7 mouse cellular contexts compared by ENCODE assay signal in the genomic region with DNA sequence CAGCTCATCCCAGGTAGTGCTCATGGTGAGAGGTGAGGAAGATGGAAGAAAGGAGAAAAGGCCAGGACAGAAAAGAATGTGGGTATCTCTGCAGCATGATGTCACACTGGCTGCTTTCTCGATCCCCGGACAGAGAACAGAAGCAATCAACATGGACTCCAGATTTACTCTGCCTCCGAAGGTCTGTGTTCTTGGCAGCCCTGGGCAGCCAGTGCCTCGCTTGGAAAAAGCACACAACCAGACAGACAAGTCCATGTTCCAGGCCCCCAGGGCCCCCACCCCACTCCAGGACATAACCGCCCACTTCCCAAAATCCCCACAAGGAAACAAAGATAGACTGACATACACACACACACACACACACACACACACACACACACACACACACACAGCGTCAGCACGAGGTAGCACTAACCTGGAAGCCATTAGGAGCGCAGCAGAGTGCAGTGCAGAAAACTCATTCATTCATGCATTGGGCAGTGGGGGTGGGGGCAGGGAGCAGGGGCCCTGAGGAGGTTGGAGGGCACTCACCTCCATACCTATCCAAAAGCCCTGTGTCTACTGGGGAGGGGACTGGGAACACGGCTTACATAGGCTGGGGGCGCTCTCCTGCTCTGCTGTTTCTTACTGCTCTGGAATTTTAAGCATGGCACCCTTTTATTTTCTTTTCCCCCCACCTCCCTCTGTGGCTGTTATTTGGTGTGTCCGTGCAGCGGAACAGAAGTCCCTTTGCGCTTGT.
A peak's percentile ranks its signal among the peaks of the same experiment; 100 is the strongest.
DNase-seq lines count a peak whose midpoint lies in the region; ATAC-seq lines count a peak whose summit lies in the region.

No protein-coding gene starts in this region.

- WGBS in lung, embryonic 16.5 days, result 23% methylated on average over 11 of the region's 13 CpGs
- 14% methylated on average over 13 of the region's 13 CpGs for WGBS in hindbrain, embryonic 16.5 days
- 22% methylated on average over 13 of the region's 13 CpGs for WGBS in midbrain, embryonic 16.5 days

- peak overlapping the region; percentile 34 for H3K4me3 ChIP-seq in lung, embryonic 16.5 days (ENCODE audit: low read length)
- peak overlapping the region; percentile 37 for H3K4me3 ChIP-seq in hindbrain, embryonic 16.5 days (ENCODE audit: low read length)
- H3K4me3 ChIP-seq in midbrain, embryonic 16.5 days (ENCODE audit: low read depth, low read length), result peak overlapping the region; percentile 49

- no peak for DNase-seq in lung, postnatal 10 days
- DNase-seq in embryo, embryonic 10.5 days (ENCODE audit: low spot score), result peak; percentile 52
- DNase-seq in urinary bladder, postnatal 25 days (ENCODE audit: low spot score), result no peak
- DNase-seq in spleen, adult 12 weeks (ENCODE audit: low spot score), result no peak

- H3K4me1 ChIP-seq in lung, embryonic 16.5 days (replicated peaks; ENCODE audit: control insufficient read depth, insufficient read depth, low read length), result peaks cover 3% of the 10 kb centered on the region; the same call in 1 of the 2 replicates
- peaks cover 36% of the 10 kb centered on the region for H3K4me1 ChIP-seq in hindbrain, embryonic 16.5 days (ENCODE audit: control insufficient read depth, insufficient read depth, low read depth, low read length)
- H3K4me1 ChIP-seq in midbrain, embryonic 16.5 days (ENCODE audit: control insufficient read depth, insufficient read depth, low read length), result peaks cover 35% of the 10 kb centered on the region

- H3K4me2 ChIP-seq in lung, embryonic 16.5 days (ENCODE audit: low read depth, low read length), result peak overlapping the region; percentile 62
- H3K4me2 ChIP-seq in hindbrain, embryonic 16.5 days (ENCODE audit: low read length), result peak overlapping the region; percentile 57
- peak overlapping the region; percentile 80 for H3K4me2 ChIP-seq in midbrain, embryonic 16.5 days (ENCODE audit: low read length)

- no peak overlapping the region for H3K27ac ChIP-seq in lung, embryonic 16.5 days (ENCODE audit: low read length)
- H3K27ac ChIP-seq in hindbrain, embryonic 16.5 days (ENCODE audit: low read depth, low read length), result peak overlapping the region; percentile 90
- peak overlapping the region; percentile 94 for H3K27ac ChIP-seq in midbrain, embryonic 16.5 days (ENCODE audit: low read length)

- peak; percentile 62 for ATAC-seq in lung, embryonic 16.5 days (ENCODE audit: low read depth)
- ATAC-seq in hindbrain, embryonic 16.5 days, result peak; percentile 74
- ATAC-seq in midbrain, embryonic 16.5 days, result peak; percentile 76

- no peaks in the 10 kb centered on the region for H3K9me3 ChIP-seq in lung, embryonic 16.5 days (ENCODE audit: control insufficient read depth, low read length)
- no peaks in the 10 kb centered on the region for H3K9me3 ChIP-seq in hindbrain, embryonic 16.5 days (ENCODE audit: control insufficient read depth, low read length)
- H3K9me3 ChIP-seq in midbrain, embryonic 16.5 days (replicated peaks; ENCODE audit: control insufficient read depth, low read length, poor library complexity, severe bottlenecking), result no peaks in the 10 kb centered on the region

- H3K9ac ChIP-seq in lung, embryonic 16.5 days (ENCODE audit: low read length), result peak overlapping the region; percentile 35
- peak overlapping the region; percentile 63 for H3K9ac ChIP-seq in hindbrain, embryonic 16.5 days (ENCODE audit: low read depth, low read length)
- peak overlapping the region; percentile 71 for H3K9ac ChIP-seq in midbrain, embryonic 16.5 days (ENCODE audit: low read depth, low read length)

- no peaks in the 10 kb centered on the region for H3K27me3 ChIP-seq in lung, embryonic 16.5 days (ENCODE audit: control insufficient read depth, insufficient read depth, low read depth, low read length)
- no peaks in the 10 kb centered on the region for H3K27me3 ChIP-seq in hindbrain, embryonic 16.5 days (replicated peaks; ENCODE audit: control insufficient read depth, insufficient read depth, low read length)
- H3K27me3 ChIP-seq in midbrain, embryonic 16.5 days (ENCODE audit: control insufficient read depth, insufficient read depth, low read depth, low read length), result no peaks in the 10 kb centered on the region

- no peaks in the 10 kb centered on the region for H3K36me3 ChIP-seq in lung, embryonic 16.5 days (ENCODE audit: control insufficient read depth, insufficient read depth, low read length)
- no peaks in the 10 kb centered on the region for H3K36me3 ChIP-seq in hindbrain, embryonic 16.5 days (ENCODE audit: control insufficient read depth, insufficient read depth, low read length)
- no peaks in the 10 kb centered on the region for H3K36me3 ChIP-seq in midbrain, embryonic 16.5 days (ENCODE audit: control insufficient read depth, insufficient read depth, low read length)
